Mouse (Mus musculus): ENCODE measurements around the gene Hnrnpu. TPM values are rescaled to one million over a fixed set of nuclear protein-coding genes. Genes with fewer than 3 reads are reported as not detected.
A peak's percentile ranks its signal among the peaks of the same experiment; 100 is the strongest.
"Not testable (repeated sequence)": the region's sequence is repeated elsewhere in the genome, so short reads cannot be mapped to it uniquely, and the experiment has no call there.

The Hnrnpu gene
- total RNA-seq, 2 experiments from 2014 or later, result 382 to 390 TPM

DNA sequence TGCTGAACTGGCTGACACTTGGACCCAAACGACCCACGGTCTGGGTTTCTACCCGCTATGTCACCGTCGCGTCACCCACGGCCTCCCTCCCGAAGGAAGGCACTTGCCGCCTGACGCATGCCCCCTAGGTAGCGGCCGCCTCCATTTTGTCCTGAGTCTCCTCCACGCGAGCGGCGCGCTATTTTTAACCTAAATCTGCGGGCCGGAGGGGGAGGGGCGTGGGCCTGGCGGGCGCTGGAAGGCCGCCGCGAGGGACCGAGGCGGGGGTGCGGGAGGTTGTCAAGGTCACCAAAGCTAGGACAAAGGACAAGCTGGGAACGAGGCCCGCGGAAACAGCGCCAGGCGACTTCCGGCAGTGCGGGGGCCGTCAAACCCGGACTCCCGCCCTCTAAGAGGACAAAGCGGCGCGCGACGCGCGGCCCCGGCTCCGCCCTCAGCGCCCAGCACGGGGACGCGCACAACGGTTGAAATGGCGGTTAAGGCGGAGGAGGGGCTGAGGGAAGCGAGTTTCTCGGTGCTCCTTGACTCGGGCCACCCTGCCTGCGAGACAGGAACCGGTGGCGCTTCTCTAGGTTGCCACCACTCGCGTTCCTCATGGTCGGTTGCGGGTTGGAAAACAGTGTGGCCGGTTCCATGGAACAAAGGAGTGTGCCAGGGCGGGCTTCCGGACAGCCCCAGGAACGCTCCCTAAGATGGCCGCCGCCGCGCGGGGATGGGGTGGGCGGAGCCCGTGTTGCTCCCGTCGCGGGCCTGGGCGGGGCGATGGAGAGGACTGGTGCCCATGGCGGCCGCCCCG, 19.0 kb downstream of the Hnrnpu start, which contains the start of gene Cox20:
TSS of gene Cox20 (plus strand) at position 742 of the 796 bp plus-strand sequence.
- peak; percentile 95 to 96 for DNase-seq (ENCODE audit: low spot score in 2 of 2)
- intact Hi-C loops (cut with DNase I), result loop anchor here (1.0 to 5.0 kb wide), 4 partner anchors 19 to 336 kb away; partner anchors contain the start of genes Catspere2, Efcab2 and Hnrnpu

DNA sequence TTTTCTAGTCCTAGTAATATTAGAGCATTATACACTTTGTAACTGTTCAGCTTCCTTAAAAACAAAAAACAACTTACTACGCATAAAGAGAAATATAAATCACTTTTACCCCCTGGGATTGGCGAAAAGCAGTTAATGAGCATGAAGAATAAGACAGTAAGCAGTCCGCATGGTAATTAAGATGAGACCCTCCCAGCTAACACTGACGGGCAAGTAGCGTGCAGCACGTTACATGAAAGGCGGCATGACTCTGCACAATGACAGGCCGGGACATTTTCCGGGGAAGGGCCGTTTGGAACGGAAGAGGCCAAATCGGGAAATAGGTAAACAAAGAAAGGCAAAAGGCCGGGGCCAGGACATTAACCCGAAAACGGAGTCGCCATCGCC, 19.6 kb downstream of the Hnrnpu start:
- DNase-seq (ENCODE audit: low spot score in 2 of 2), result peak in 1 of 2 experiments; percentile 93
- intact Hi-C loops (cut with DNase I), result loop anchor here (1.0 to 5.0 kb wide), 4 partner anchors 19 to 336 kb away; partner anchors contain the start of genes Catspere2, Efcab2 and Hnrnpu

DNA sequence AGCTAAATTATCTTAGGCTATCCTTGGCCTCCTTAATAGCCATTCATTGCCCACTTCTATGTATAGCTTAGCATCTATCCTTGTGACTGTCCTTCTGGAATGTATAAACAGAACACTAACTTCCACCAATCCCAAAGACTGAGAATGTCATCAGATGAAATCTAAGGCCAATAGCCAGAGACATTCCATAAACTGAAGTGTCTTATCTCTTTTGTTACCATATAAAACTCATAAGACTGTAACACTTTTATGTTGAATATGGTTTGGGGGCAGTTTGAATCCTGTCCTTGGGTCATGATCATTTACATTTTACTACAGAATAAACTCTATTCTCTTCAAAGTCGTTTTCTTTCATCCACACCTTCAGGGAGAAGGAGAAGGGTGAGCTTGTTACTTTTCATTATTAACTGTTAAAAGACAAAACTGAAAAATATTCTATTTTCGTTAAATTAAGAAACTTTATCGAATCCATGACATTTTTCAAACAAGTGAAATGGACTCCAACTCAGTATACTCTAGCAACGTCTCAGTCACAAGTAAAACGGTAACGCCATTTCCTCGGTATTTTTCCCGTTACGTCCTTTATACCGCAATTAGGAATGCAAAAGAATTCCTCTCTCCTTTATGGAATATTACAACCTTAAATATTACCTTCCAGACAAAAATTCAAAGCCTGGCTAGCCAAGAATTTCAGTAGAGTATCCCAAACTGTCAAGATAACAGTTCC, 20.2 kb downstream of the Hnrnpu start:
- intact Hi-C loops (cut with DNase I), result loop anchor here (1.0 to 5.0 kb wide), 4 partner anchors 20 to 335 kb away; partner anchors contain the start of genes Catspere2, Efcab2 and Hnrnpu
- peak in 1 of 2 experiments; percentile 20 for DNase-seq (ENCODE audit: low spot score in 2 of 2)

DNA sequence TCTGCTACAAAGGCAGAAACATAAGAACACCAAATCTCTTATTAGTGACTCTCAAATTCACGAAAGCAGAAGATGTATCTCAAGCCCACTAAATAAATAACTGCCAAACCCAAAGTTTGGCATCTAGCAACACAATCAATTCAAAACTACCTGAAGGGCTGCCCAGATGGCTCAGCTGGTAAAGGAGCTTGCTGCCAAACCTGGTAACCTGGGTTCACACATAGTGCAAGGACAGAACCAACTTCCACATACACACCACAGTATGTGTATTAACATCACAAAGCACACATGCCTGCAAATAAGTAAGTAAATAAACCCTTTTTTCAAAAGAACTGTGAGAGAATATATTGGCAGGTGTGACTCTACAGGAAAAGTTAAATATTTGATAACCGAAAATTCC, 23.4 kb downstream of the Hnrnpu start:
- DNase-seq (ENCODE audit: low spot score in 2 of 2), result no peak
- intact Hi-C loops (cut with DNase I), result loop anchor here (5.0 kb wide), 1 partner anchor 148 kb away; no protein-coding TSS in a partner anchor

DNA sequence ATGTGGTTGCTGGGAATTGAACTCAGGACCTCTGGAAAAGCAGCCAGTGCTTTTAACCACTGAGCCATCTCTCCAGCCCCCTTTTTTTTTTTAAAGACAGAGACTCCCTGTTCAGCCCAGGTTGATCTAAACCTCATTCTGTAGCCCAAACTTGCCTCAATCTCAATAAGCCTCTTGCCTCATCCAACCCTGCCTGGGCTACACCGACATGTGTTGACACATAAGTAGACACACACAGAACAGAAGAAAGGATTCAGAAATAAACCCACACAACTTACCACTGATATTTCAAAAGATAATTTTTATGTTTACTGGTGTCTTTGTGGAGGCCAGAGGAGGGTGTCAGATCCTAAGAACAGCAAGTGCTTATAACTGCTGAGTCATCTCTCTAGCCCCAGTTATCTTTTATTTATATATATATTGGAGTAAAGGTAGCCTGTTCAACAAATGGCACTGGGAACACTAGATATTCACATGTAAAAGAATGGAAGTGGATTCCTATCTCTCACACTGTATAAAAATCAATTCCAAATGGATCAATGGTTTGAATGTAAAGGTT, 24.5 kb downstream of the Hnrnpu start:
- intact Hi-C loops (cut with DNase I), result loop anchor here (5.0 kb wide), 1 partner anchor 149 kb away; no protein-coding TSS in a partner anchor
- no peak for DNase-seq (ENCODE audit: low spot score in 2 of 2)

DNA sequence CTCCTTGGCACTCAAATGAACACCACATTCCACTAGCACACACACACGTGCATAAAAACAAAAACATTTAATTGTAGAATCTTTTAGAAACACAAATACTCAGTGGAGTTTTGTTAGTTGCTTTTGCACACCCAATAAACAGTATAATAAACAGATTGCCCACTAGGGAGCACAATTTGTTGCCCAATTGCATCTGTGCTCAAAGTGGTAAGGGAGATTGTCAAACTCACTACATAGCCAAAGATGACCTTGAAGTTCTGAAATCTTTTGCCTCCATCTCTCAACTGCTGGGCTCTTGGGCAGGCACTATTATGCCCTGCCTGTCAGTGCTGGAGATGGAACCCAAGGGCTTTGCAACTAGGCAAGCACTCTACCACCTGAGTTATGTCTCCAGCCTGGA, 27.5 kb downstream of the Hnrnpu start:
- intact Hi-C loops (cut with DNase I), result loop anchor here (2.0 to 5.0 kb wide), 2 partner anchors 139 to 152 kb away; no protein-coding TSS in a partner anchor
- no peak for DNase-seq (ENCODE audit: low spot score in 2 of 2)

DNA sequence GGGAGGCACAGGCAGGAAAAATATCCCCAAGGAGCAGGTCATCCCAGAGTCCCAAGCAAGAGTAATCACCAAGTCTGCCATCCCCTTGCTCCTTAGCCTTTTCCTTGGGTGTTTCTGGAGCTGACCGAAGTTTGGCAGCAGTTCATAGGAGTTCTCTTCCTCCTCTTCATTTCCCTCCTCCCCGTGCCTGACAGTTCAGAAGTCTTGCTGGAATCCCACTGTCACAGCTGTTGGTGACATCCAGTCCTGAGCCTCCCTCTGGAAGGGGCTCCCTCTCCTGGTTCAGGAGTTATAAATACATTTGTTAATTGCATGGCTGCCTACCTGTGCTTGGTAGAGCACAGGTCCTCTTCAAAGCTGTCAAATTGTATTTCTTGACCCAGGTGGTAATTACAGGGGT, 28.1 kb downstream of the Hnrnpu start:
- intact Hi-C loops (cut with DNase I), result loop anchor here (10.0 kb wide), 2 partner anchors 125 to 365 kb away; partner anchors contain the start of gene Desi2
- no peak for DNase-seq (ENCODE audit: low spot score in 2 of 2)

DNA sequence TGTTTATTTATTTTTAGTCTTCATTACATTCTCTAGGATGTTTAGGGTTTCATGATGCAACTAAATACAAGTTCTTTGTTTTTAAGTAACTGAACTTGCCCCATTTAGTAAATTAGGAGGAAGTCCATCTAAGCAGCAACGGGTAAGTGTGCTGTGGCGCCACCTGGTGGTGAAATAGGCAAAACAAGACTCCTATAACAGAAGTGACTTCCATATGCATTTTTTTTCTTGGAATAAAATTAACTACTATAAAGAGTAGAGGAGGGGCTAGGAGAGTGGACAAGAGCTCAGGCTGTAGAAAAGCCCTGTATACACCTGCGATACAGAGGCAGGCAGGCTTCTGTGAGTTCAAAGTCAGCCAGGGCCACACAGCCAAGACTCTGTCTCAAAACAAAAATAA, 34.2 kb downstream of the Hnrnpu start:
- intact Hi-C loops (cut with DNase I), result loop anchor here (1.0 to 10.0 kb wide), 3 partner anchors 119 to 359 kb away; partner anchors contain the start of gene Desi2
- DNase-seq (ENCODE audit: low spot score in 2 of 2), result peak; percentile 76 to 77

DNA sequence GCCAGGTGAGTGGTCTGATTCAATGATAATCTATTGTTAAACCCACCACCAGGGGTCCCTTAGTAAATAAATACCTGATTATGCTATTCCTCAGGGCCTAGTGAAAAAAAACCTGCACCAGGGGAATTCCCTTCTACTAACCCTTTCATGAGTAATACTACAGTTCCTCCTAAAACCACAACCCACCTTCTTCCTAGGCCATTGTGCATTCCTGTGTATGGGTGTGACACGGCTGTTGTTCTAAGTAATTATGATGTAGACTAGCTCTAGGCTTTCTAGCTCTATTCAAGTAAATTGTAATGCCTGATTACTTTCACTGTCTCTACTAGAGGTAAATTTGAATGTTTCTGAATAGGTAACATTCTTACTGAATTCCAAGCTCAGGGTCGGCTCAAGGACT, 36.3 kb downstream of the Hnrnpu start:
- DNase-seq (ENCODE audit: low spot score in 2 of 2), result not testable (repeated sequence)
- intact Hi-C loops (cut with DNase I), result loop anchor here (10.0 kb wide), 2 partner anchors 116 to 356 kb away; partner anchors contain the start of gene Desi2

DNA sequence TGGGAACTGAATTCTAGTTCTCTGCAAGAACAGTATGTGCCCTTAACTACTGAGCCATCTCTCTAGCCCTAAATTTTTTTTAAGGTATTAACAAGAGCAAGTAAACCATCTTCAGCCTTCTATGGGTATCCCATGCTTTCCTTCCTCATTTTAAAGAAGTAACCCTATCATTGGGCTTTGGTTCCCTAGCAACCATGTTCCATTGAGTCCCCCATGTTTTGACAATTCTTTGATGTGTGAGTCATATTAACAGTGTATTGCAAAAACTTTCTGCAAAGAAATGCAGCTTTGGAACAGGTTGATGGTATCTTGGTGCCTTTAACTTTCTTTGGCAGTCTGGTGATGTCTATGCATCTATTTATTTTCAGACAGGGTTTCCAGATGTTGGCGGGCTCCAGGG, 43.5 kb downstream of the Hnrnpu start:
- peak in 1 of 2 experiments; percentile 9 for DNase-seq (ENCODE audit: low spot score in 2 of 2)
- intact Hi-C loops (cut with DNase I), result no loop called here

DNA sequence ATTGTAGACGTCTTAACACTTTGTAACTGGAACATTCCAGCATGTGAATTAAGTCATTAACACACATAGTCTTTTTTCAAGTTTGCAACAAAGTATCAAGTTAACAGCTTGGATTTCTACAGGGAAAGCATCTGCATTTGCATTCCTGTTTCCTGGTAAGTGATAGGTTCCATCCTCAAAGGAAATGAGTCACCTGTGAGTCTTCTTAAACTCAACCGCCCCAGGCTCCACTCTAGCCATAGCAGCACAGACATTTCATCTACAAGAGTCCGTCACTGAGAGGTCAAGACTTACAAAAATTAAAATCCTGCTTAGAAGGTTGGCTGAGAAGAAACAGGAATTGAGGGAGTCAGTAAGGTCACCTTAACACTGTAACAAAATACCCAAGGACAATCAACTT, 45.9 kb downstream of the Hnrnpu start:
- intact Hi-C loops (cut with DNase I), result no loop called here
- DNase-seq (ENCODE audit: low spot score in 2 of 2), result no peak

DNA sequence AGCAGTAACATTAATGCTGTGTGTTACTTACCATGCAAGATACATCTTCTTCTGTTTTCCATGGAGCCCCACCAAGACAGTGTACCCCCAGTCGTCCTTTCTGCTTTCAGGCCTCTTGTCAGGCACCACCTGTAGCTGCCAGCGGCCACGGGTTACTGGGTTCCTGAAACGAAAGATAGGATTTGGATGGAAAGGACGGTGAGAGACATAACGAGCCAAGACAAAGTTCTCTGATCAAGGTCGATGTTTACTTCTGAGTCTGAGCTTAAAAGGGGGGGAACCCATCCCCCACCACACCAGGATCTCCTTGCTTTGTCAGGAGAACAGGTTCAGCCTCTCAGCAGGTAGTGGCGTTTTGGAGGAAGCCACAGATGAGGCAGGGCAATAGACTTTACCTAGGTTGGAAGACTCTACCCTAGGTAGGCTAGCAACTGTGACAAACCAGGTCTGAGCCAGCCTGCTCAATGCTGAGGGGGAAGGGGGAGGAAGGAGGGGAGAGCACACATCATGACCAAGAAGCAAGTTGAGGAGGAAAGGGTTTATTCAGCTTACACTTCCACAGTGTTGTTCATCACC, 49.9 kb downstream of the Hnrnpu start:
- intact Hi-C loops (cut with DNase I), result no loop called here
- DNase-seq (ENCODE audit: low spot score in 2 of 2), result no peak

DNA sequence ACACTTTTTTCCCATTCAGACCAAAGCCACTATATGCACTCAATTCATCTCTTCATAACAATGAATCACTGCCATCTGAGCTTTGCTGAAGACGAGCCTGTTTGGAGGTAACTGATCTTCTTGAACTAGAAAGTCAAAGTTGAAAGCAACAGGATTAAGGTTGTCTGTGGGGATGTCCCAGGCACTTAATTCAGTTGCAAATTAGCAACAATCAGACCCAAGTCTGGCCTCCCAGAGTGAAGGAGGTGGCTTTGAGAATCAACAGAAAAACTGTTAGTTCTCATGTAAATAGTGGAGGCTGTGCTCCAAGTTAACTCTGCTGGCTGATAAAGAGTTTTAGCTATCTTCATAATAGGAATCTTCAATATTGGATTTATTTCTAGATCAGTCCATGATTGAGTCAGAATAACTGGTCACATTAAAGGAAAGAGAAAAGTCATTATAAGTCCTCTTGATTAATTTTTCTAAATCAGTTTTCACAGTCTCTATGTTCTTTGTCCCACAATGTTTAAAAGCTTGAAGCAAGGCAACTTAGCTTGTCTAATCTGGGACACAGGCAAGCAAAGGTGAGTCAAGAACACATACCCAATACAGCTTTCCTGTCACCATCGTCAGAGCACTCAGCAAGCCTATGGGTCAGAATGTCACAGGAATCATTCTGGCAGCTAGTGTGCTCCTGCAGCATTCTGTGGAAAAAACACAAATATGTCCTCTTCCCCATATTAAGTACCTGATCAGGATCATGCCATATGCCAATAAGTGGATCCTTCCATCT, 53.5 kb downstream of the Hnrnpu start:
- intact Hi-C loops (cut with DNase I), result no loop called here

DNA sequence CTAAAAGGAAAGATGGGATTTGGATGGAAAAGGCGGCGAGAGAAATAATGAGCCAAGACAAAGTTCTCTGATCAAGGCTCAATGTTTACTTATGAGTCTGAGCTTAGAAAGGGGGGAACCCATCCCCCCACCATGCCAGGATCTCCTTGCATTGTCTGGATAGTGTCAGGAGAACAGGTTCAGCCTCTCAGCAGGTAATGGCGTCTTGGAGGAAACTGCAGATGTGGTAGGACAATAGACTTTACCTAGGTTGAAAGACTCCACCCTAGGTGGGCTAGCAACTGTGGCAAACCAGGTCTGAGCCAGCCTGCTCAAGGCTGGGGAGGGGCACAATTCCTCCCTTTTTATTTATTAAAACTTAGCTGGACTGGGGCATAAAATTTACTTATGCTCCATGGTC, 54.3 kb downstream of the Hnrnpu start:
- intact Hi-C loops (cut with DNase I); DNase-seq (ENCODE audit: low spot score in 2 of 2): not testable (repeated sequence)

More for the DNA sequence above, 53.5 kb downstream of the Hnrnpu start:
- no peak for DNase-seq (ENCODE audit: low spot score in 2 of 2)

DNA sequence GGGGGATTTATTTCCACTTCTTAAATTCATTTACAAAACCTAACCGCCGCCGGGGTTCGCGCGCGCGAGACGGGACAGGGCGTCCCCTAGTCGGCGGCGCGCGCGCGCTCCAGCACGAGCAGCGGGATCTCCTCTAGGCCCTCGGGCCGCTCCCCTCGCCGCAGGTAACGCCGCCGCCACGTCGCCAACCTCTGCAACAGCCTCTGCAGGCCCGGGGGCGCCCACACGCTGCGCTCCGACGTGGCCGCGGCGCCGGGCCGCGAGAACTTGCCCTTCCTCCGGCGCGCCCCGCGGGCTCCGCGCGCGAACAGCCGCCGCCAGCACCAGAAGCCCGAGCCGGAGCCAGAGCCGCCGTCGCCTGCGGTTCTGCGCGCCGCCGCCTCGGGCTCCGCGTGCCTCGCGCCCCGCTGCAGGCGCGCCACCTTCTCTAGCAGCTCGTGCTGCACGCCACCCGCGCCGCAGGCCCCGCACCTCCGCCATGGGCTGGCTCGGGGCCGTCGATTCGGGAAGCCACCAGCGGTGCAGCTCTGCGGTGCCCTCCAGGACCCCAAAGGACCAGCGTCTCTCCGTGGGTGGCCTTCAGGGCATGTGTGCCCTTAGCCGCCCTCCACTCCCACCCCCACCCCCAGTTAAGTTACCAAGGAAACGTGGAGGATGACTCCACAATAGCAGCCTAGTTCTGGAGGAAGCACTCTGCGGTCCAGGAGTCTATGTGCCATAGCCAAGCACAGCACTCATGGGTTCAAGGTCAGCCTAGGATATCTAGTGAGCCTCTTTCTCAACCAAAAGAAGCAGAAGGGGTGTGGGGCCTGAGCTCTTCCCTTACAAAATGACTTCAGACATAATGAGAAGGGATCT, 61.3 kb downstream of the Hnrnpu start:
- DNase-seq (ENCODE audit: low spot score in 2 of 2), result peak; percentile 79 to 85
- intact Hi-C loops (cut with DNase I), result no loop called here

DNA sequence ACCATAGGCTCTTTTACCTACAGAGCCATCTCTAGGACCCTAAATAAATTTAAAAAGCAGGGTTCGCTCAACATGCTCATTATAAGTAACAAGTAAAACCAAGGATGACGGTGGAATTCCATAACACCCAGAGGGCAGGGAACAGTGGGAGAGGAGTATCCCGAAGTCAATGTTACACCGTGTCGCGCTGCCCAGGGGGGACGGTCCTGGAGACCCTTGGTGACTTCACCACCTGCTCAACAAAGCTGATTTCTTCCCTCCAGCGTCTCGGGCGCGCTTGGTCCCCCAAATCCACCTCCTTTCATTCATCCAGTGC, 61.9 kb downstream of the Hnrnpu start:
- DNase-seq (ENCODE audit: low spot score in 2 of 2), result no peak
- intact Hi-C loops (cut with DNase I), result no loop called here

DNA sequence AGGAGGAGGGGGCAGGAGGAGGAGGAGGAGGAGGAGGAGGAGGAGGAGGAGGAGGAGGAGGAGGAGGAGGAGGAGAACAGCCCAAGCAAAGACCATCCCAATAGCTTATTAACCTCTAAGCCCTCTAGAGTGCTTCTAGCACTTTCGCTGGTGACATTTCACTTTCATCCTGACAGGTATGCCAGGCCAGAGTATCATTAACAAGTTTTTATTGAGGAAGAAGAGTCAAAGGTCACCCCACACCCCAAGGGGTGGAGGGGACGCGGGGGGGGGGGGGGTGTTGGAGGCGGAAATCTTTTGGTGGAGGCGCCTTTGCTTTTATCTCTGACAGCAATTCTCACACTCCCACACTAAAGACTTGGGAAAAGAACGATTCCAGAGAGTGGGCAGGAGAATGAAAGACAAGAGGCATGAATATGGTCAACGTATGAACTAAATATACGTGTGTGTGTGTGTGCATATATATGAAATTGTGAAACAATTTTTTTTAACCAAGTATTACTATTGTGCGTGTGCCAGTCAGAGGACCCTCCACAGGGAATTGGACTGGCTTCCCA, 62.3 kb downstream of the Hnrnpu start:
- DNase-seq (ENCODE audit: low spot score in 2 of 2), result peak; percentile 7 to 74
- intact Hi-C loops (cut with DNase I), result no loop called here
